Mouse (Mus musculus): ENCODE data around the gene Wnt3. TPM values are rescaled to one million over a fixed set of nuclear protein-coding genes. Genes with fewer than 3 reads are reported as not detected.
A peak's percentile ranks its signal among the peaks of the same experiment; 100 is the strongest.

Gene Wnt3
- polyA plus RNA-seq, 1 experiment from 2014 or later = 5.3 TPM

DNA sequence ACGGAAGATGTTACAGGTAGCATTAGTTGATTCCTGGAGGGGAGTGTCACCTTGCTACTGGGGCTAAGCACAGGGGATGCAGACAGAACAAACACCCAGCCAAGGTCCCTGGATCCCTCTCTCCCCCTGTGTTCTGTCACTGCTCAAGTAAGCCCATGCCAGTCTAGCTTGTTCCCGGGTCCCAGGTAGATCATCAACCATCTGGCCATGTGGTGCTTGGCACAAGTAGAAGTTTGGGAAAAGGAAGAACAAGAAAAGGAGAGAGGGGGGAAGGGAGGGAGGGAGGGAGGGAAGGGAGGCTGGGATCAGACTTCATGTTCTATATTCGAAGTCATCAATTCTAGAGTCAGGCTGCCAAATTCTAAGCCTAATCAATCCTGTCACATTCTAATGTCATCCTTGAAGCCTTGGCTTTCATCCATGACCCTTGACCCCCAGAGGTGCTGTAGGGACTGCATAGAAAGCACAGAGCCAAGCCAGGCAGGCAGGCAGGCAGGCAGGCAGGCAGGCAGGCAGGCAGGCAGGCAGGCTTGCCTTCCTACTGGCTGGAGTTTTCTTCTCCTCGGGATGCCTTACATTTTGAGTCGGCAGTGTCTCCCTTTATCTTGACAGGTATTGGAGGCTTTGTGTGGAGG lies 39.4 kb upstream of the Wnt3 start:
- Histone ChIP-seq H3K27me3 (ENCODE audit: control insufficient read depth, insufficient read depth, low read length) (no peaks in the 10 kb centered on the region; the same call in 1 of the 2 replicates), H3K4me2 (ENCODE audit: low read depth, low read length) (no peak overlapping the region), H3K4me1 (ENCODE audit: control insufficient read depth, insufficient read depth, low read length) (no peaks in the 10 kb centered on the region), H3K36me3 (replicated peaks; ENCODE audit: control insufficient read depth, insufficient read depth, low read depth, low read length) (no peaks in the 10 kb centered on the region), H3K9ac (replicated peaks; ENCODE audit: low read length) (no peak overlapping the region), H3K9me3 (replicated peaks; ENCODE audit: control insufficient read depth, low read length) (no peaks in the 10 kb centered on the region), H3K4me3 (ENCODE audit: low read depth, low read length) (no peak overlapping the region), H3K27ac (replicated peaks; ENCODE audit: low read depth, low read length) (no peak overlapping the region)
- no peak for DNase-seq (ENCODE audit: low spot score)
- ATAC-seq (replicated peaks; ENCODE audit: insufficient number of reproducible peaks, low FRiP score, low TSS enrichment, low read depth) = no peak
- 68% methylated on average over 5 of the region's 5 CpGs for WGBS

DNA sequence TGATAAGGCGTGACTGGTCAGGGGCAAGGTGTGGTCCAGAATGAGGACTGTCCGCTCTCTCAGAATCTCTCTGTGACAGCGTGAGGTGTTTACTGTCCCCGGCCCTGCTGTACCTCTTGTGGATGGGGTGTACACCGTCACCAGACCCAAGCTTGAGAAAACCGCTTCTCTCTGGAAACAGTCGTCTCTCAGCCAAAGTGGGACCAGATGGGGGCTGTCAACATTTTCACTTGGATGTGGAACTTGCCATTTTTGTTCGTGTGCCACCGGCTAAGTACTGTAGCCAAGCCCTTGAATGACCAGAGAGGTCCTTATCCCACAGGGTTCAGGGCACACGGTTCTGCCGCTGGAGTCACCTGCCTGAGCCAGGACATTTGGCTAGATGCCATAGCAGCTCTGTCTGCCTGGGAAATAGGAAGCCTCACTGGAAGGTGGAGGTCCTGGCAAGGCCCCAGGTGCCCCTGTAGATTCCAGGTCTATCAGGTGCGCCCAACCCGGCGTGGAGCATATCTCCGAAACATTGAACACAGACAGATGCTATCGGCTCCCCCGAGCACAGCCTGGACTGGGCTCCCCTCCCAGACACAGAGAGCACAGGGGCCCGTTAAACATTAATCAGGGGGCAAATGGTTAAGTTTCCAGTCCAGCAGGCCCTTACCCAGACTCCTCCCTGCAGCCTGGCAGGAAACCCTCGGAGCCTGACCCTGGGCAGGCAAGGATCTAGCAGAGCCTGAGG lies 38.7 kb upstream of the Wnt3 start:
- no peaks in the 10 kb centered on the region; the same call in 1 of the 2 replicates for H3K27me3 ChIP-seq (ENCODE audit: control insufficient read depth, insufficient read depth, low read length)
- no peak overlapping the region for H3K4me3 ChIP-seq (ENCODE audit: low read depth, low read length)
- H3K4me2 ChIP-seq (ENCODE audit: low read depth, low read length) = no peak overlapping the region
- no peak for ATAC-seq (replicated peaks; ENCODE audit: insufficient number of reproducible peaks, low FRiP score, low TSS enrichment, low read depth)
- H3K4me1 ChIP-seq (ENCODE audit: control insufficient read depth, insufficient read depth, low read length) = no peaks in the 10 kb centered on the region
- WGBS = 76% methylated on average over 19 of the region's 19 CpGs
- H3K27ac ChIP-seq (replicated peaks; ENCODE audit: low read depth, low read length) = no peak overlapping the region
- H3K9ac ChIP-seq (replicated peaks; ENCODE audit: low read length) = no peak overlapping the region
- DNase-seq (ENCODE audit: low spot score) = no peak
- H3K36me3 ChIP-seq (replicated peaks; ENCODE audit: control insufficient read depth, insufficient read depth, low read depth, low read length) = no peaks in the 10 kb centered on the region
- H3K9me3 ChIP-seq (replicated peaks; ENCODE audit: control insufficient read depth, low read length) = no peaks in the 10 kb centered on the region

DNA sequence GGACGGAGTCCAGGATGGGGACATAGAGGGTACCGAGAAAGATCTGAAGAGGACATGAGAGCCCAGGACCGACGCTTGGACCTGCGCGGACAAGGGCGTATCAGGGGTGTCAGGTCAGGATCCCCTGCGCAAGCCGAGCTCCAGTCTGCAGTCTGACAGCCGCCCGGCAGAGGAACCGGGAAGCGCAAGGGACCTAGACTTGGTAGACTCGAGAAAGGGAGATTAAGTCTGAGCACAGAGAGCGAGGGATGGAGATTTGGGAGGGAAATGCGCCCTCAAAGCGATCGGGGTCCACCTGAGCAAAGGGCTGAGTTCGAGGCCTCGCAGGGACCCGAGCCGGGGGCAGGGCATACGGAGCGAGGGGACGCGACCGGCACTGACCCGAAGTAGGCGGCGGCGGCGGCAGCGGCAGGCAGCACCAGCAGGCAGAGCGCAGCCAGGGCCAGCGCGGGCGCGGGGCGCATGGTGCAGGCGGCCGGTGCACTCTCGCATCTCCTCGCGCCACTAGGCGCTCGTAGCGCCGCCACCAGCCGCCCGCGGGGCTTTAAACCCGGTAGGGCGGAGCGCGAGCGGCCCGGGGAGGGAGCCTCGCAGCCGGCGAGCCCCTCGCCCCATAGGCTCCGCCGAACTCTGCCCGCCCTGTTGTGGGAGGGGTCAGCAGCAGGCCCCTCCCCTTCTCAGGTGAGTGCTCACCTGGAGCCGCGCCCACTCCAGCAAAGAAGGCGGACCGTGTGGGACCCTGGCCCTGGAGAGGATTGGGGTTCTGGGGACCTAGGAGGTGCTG lies 24.5 kb upstream of the Wnt3 start, which contains the start of gene Wnt9b:
Gene Wnt9b (minus strand): TSS at position 516 of the 784 bp plus-strand sequence.
- H3K4me2 ChIP-seq (ENCODE audit: low read depth, low read length) = peak within 1 kb of the TSS; percentile 77
- no peaks in the 10 kb centered on the region for H3K9me3 ChIP-seq (replicated peaks; ENCODE audit: control insufficient read depth, low read length)
- H3K27ac ChIP-seq (replicated peaks; ENCODE audit: low read depth, low read length) = no peak within 1 kb of the TSS
- peaks cover 41% of the 10 kb centered on the region for H3K27me3 ChIP-seq (ENCODE audit: control insufficient read depth, insufficient read depth, low read length)
- H3K36me3 ChIP-seq (replicated peaks; ENCODE audit: control insufficient read depth, insufficient read depth, low read depth, low read length) = no peaks in the 10 kb centered on the region
- no peaks in the 10 kb centered on the region for H3K4me1 ChIP-seq (ENCODE audit: control insufficient read depth, insufficient read depth, low read length)
- DNase-seq (ENCODE audit: low spot score) (peak; percentile 64), ATAC-seq (replicated peaks; ENCODE audit: insufficient number of reproducible peaks, low FRiP score, low TSS enrichment, low read depth) (peak; percentile 66; the same call in 1 of the 2 replicates)
- 0 out of 2 replicates have a peak within 1 kb of the TSS, but pooled peaks have one; percentile 18 for H3K9ac ChIP-seq (replicated peaks; ENCODE audit: low read length)
- H3K4me3 ChIP-seq (ENCODE audit: low read depth, low read length) = peak within 1 kb of the TSS; percentile 38
- under 1% methylated on average over 62 of the region's 68 CpGs for WGBS

DNA sequence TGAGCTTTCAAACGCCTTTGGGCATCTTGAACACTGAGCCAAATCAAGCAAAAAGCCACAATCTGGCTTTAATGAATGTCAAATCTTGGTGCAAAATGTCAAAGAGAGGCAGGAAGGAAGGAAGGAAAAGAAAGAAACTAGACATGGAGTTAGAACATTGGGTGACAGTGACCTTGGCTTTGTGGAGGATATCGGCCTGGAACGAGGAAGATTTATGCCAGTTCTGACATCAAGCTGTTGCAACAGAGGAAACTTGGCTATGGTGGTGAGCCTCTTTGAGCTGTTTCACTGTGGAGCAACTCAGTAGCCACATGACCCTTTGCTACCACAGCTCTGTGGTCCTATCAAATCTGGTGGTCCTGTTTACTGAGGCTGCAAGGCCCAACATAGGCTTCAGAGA lies 23.3 kb upstream of the Wnt3 start:
- no peak for DNase-seq (ENCODE audit: low spot score)
- WGBS = 56% methylated on average over 3 of the region's 3 CpGs
- Histone ChIP-seq H3K9me3 (replicated peaks; ENCODE audit: control insufficient read depth, low read length) (no peaks in the 10 kb centered on the region), H3K27me3 (ENCODE audit: control insufficient read depth, insufficient read depth, low read length) (peaks cover 41% of the 10 kb centered on the region), H3K9ac (replicated peaks; ENCODE audit: low read length) (no peak overlapping the region), H3K27ac (replicated peaks; ENCODE audit: low read depth, low read length) (no peak overlapping the region), H3K4me1 (ENCODE audit: control insufficient read depth, insufficient read depth, low read length) (no peaks in the 10 kb centered on the region), H3K4me2 (ENCODE audit: low read depth, low read length) (no peak overlapping the region), H3K36me3 (replicated peaks; ENCODE audit: control insufficient read depth, insufficient read depth, low read depth, low read length) (no peaks in the 10 kb centered on the region), H3K4me3 (ENCODE audit: low read depth, low read length) (no peak overlapping the region)
- ATAC-seq (replicated peaks; ENCODE audit: insufficient number of reproducible peaks, low FRiP score, low TSS enrichment, low read depth) = no peak

DNA sequence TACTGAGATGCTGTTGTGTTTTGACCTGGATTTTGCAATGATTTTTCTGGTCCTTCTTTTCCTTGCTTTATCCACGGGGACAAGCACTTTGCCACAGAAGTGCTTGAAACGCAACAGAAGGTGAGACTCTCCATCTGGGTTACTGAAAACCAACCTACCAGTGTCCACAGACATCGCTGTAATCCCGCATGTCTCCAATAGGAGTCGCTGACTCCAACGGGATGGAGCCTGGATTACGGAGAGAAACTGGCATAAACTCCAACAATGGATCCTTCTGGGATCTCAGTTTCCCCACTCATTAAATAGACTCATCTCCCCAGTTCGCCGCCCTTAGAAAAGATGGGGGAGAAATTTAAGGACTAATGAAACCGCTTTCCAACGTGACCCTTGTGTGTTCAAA lies 15.9 kb upstream of the Wnt3 start:
- Histone ChIP-seq H3K9ac (replicated peaks; ENCODE audit: low read length) (no peak overlapping the region), H3K27ac (replicated peaks; ENCODE audit: low read depth, low read length) (no peak overlapping the region), H3K4me1 (ENCODE audit: control insufficient read depth, insufficient read depth, low read length) (no peaks in the 10 kb centered on the region), H3K9me3 (replicated peaks; ENCODE audit: control insufficient read depth, low read length) (no peaks in the 10 kb centered on the region), H3K4me3 (ENCODE audit: low read depth, low read length) (no peak overlapping the region), H3K27me3 (ENCODE audit: control insufficient read depth, insufficient read depth, low read length) (no peaks in the 10 kb centered on the region; the same call in 1 of the 2 replicates), H3K4me2 (ENCODE audit: low read depth, low read length) (no peak overlapping the region), H3K36me3 (replicated peaks; ENCODE audit: control insufficient read depth, insufficient read depth, low read depth, low read length) (no peaks in the 10 kb centered on the region)
- ATAC-seq (replicated peaks; ENCODE audit: insufficient number of reproducible peaks, low FRiP score, low TSS enrichment, low read depth) = no peak
- 44% methylated on average over 11 of the region's 11 CpGs for WGBS
- peak; percentile 22 for DNase-seq (ENCODE audit: low spot score)

DNA sequence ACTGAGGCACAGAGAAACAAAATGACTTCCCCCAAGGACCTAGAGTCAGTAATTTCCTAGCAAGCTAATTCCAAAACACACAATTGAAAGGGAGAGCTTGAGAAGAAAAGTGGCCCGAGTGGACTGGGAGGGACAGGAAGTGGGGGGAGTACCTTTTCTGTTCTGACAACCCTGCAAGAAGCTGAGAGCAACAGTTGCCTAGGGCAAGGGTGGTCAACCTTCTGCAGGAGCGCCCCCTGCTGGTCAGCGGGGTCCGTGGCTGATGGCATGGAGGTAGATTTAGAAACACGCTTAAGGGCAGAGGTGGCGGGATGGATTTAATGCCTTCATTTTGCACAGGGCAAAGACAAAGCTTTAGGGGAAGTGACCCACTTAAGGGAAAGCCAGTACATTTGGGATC lies 15.2 kb upstream of the Wnt3 start:
- ATAC-seq (replicated peaks; ENCODE audit: insufficient number of reproducible peaks, low FRiP score, low TSS enrichment, low read depth) = no peak
- 10% methylated on average over 6 of the region's 6 CpGs for WGBS
- Histone ChIP-seq H3K9me3 (replicated peaks; ENCODE audit: control insufficient read depth, low read length) (no peaks in the 10 kb centered on the region), H3K27me3 (ENCODE audit: control insufficient read depth, insufficient read depth, low read length) (no peaks in the 10 kb centered on the region; the same call in 1 of the 2 replicates), H3K9ac (replicated peaks; ENCODE audit: low read length) (no peak overlapping the region), H3K27ac (replicated peaks; ENCODE audit: low read depth, low read length) (no peak overlapping the region), H3K4me2 (ENCODE audit: low read depth, low read length) (no peak overlapping the region), H3K4me3 (ENCODE audit: low read depth, low read length) (no peak overlapping the region), H3K36me3 (replicated peaks; ENCODE audit: control insufficient read depth, insufficient read depth, low read depth, low read length) (no peaks in the 10 kb centered on the region), H3K4me1 (ENCODE audit: control insufficient read depth, insufficient read depth, low read length) (no peaks in the 10 kb centered on the region)
- peak; percentile 77 for DNase-seq (ENCODE audit: low spot score)

DNA sequence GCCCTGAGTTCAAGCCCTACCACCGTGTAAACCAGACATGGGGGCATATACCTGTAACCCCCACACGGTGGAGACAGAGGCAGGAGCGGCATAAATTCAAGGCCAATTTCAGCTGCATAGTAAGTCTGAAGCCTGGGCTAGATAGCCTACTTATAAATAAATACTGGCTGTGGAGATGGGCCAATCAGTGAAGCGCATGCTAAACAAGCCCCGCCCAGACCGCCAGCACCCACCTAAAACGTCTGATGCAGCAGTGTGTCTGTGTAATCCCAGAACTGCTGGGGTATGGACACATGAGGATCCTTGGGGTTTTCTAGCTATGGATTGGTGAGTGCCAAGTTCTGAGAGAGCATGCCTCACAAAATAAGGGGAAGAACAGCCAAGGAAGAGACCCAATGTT lies 13.8 kb upstream of the Wnt3 start:
- Histone ChIP-seq H3K4me3 (ENCODE audit: low read depth, low read length) (no peak overlapping the region), H3K27ac (replicated peaks; ENCODE audit: low read depth, low read length) (no peak overlapping the region), H3K4me1 (ENCODE audit: control insufficient read depth, insufficient read depth, low read length) (no peaks in the 10 kb centered on the region), H3K27me3 (ENCODE audit: control insufficient read depth, insufficient read depth, low read length) (no peaks in the 10 kb centered on the region; the same call in 1 of the 2 replicates), H3K9ac (replicated peaks; ENCODE audit: low read length) (no peak overlapping the region), H3K9me3 (replicated peaks; ENCODE audit: control insufficient read depth, low read length) (no peaks in the 10 kb centered on the region), H3K36me3 (replicated peaks; ENCODE audit: control insufficient read depth, insufficient read depth, low read depth, low read length) (no peaks in the 10 kb centered on the region), H3K4me2 (ENCODE audit: low read depth, low read length) (no peak overlapping the region)
- 58% methylated on average over 7 of the region's 7 CpGs for WGBS
- DNase-seq (ENCODE audit: low spot score) = no peak
- ATAC-seq (replicated peaks; ENCODE audit: insufficient number of reproducible peaks, low FRiP score, low TSS enrichment, low read depth) = no peak

Data from embryonic facial prominence, embryonic 11.5 days (tissue).